Mouse (Mus musculus): ENCODE measurements around the gene Ints11. TPM values are rescaled to one million over a fixed set of nuclear protein-coding genes. Genes with fewer than 3 reads are reported as not detected.

Ints11 gene
- total and polyA plus RNA-seq, 2 experiments from 2014 or later = 20.0 to 25.1 TPM

GRCm38 (mm10) chr4:155837404-155838010, 31.8 kb upstream of the Ints11 start:
- whole genome bisulfite sequencing = 44% methylated on average over 11 of the region's 11 CpGs
- H3K4me2 ChIP-seq (ENCODE audit: low read depth, low read length) = no peak overlapping the region
- H3K27ac ChIP-seq (ENCODE audit: low read depth) = peak overlapping the region; percentile 84
- no peak overlapping the region for H3K9ac ChIP-seq (replicated peaks; ENCODE audit: low read depth, low read length)
- no peak overlapping the region for H3K4me3 ChIP-seq (ENCODE audit: low read depth, low read length)
- no peak for DNase-seq (ENCODE audit: low spot score)
- H3K27me3 ChIP-seq (ENCODE audit: control insufficient read depth, insufficient read depth, low read length) = 0 out of 2 replicates have a peak, but pooled peaks cover 6% of the 10 kb centered on the region
- ATAC-seq (ENCODE audit: insufficient read depth, low read depth) = peak; percentile 12; the same call in 1 of the 2 replicates
- no peak for TF ChIP-seq CTCF (IDR thresholded peaks at IDR 0.05; ENCODE audit: low read depth)
- TF ChIP-seq EP300 (IDR thresholded peaks at IDR 0.05; ENCODE audit: low read depth) = 0 out of 2 replicates have a peak, but pooled peaks have one; percentile 15
- H3K9me3 ChIP-seq (replicated peaks; ENCODE audit: control insufficient read depth, low read length) = no peaks in the 10 kb centered on the region
- peaks cover 4% of the 10 kb centered on the region; the same call in 1 of the 2 replicates for H3K36me3 ChIP-seq (replicated peaks; ENCODE audit: control insufficient read depth, insufficient read depth, low read length)
- H3K4me1 ChIP-seq (ENCODE audit: control insufficient read depth, insufficient read depth) = peaks cover 16% of the 10 kb centered on the region

GRCm38 (mm10) chr4:155838187-155839153, 30.9 kb upstream of the Ints11 start:
- ATAC-seq (ENCODE audit: insufficient read depth, low read depth) = peak; percentile 2; the same call in 1 of the 2 replicates
- Histone ChIP-seq H3K9me3 (replicated peaks; ENCODE audit: control insufficient read depth, low read length) (no peaks in the 10 kb centered on the region), H3K4me3 (ENCODE audit: low read depth, low read length) (no peak overlapping the region), H3K36me3 (replicated peaks; ENCODE audit: control insufficient read depth, insufficient read depth, low read length) (no peaks in the 10 kb centered on the region), H3K27ac (ENCODE audit: low read depth) (peak overlapping the region; percentile 84), H3K4me2 (ENCODE audit: low read depth, low read length) (no peak overlapping the region), H3K4me1 (ENCODE audit: control insufficient read depth, insufficient read depth) (peaks cover 16% of the 10 kb centered on the region; the same call in 1 of the 2 replicates), H3K27me3 (ENCODE audit: control insufficient read depth, insufficient read depth, low read length) (0 out of 2 replicates have a peak, but pooled peaks cover 6% of the 10 kb centered on the region), H3K9ac (replicated peaks; ENCODE audit: low read depth, low read length) (no peak overlapping the region)
- WGBS = 36% methylated on average over 8 of the region's 8 CpGs
- TF ChIP-seq CTCF (IDR thresholded peaks at IDR 0.05; ENCODE audit: low read depth) = no peak
- TF ChIP-seq EP300 (IDR thresholded peaks at IDR 0.05; ENCODE audit: low read depth) = no peak
- peak; percentile 43 for DNase-seq (ENCODE audit: low spot score)

DNA sequence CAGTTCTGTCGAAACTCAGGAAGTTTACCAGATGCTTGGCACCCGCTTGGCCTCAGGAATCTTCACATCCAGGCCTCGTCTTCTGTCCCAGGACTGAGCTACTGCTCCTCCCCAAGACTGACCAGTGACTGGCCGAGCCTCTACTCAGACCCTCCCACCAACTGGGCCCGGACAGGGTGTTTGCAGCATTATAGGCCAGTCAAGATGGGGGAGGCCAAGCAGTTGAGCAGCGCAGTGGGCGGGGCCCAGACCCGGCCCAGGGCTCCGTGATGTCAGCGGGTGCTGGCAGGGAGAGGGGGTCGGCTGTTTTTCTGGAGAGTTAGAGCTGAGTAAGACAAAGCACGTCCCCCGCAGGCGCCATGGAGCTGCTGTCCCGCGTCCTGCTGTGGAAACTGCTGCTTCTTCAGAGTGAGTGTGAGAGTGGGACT, 29.8 kb upstream of the Ints11 start, which contains the start of gene Mxra8:
Mxra8 (plus strand) TSS at position 198 of the 428 bp plus-strand sequence.
- Histone ChIP-seq H3K4me1 (ENCODE audit: control insufficient read depth, insufficient read depth) (peaks cover 16% of the 10 kb centered on the region; the same call in 1 of the 2 replicates), H3K4me2 (ENCODE audit: low read depth, low read length) (peak within 1 kb of the TSS; percentile 66), H3K4me3 (ENCODE audit: low read depth, low read length) (peak within 1 kb of the TSS; percentile 46), H3K9me3 (replicated peaks; ENCODE audit: control insufficient read depth, low read length) (no peaks in the 10 kb centered on the region), H3K27ac (ENCODE audit: low read depth) (peak within 1 kb of the TSS; percentile 84), H3K36me3 (replicated peaks; ENCODE audit: control insufficient read depth, insufficient read depth, low read length) (no peaks in the 10 kb centered on the region), H3K9ac (replicated peaks; ENCODE audit: low read depth, low read length) (peak within 1 kb of the TSS; percentile 41), H3K27me3 (ENCODE audit: control insufficient read depth, insufficient read depth, low read length) (0 out of 2 replicates have a peak, but pooled peaks cover 6% of the 10 kb centered on the region)
- 8% methylated on average over 16 of the region's 16 CpGs for WGBS
- DNase-seq (ENCODE audit: low spot score) (peak; percentile 90), ATAC-seq (ENCODE audit: insufficient read depth, low read depth) (peak; percentile 82)
- TF ChIP-seq EP300 (IDR thresholded peaks at IDR 0.05; ENCODE audit: low read depth) = no peak
- TF ChIP-seq CTCF (IDR thresholded peaks at IDR 0.05; ENCODE audit: low read depth) = no peak

- no peak for TF ChIP-seq EP300 (IDR thresholded peaks at IDR 0.05; ENCODE audit: low read depth)
- no peak for DNase-seq (ENCODE audit: low spot score)
Measured at GRCm38 (mm10) chr4:155840076-155841002, 29.0 kb upstream of the Ints11 start.

More at GRCm38 (mm10) chr4:155840076-155841002, 29.0 kb upstream of the Ints11 start:
- Histone ChIP-seq H3K36me3 (replicated peaks; ENCODE audit: control insufficient read depth, insufficient read depth, low read length) (no peaks in the 10 kb centered on the region), H3K4me3 (ENCODE audit: low read depth, low read length) (peak overlapping the region; percentile 46), H3K27me3 (ENCODE audit: control insufficient read depth, insufficient read depth, low read length) (0 out of 2 replicates have a peak, but pooled peaks cover 6% of the 10 kb centered on the region), H3K9ac (replicated peaks; ENCODE audit: low read depth, low read length) (peak overlapping the region; percentile 41), H3K4me1 (ENCODE audit: control insufficient read depth, insufficient read depth) (peaks cover 16% of the 10 kb centered on the region; the same call in 1 of the 2 replicates), H3K9me3 (replicated peaks; ENCODE audit: control insufficient read depth, low read length) (no peaks in the 10 kb centered on the region), H3K4me2 (ENCODE audit: low read depth, low read length) (peak overlapping the region; percentile 66), H3K27ac (ENCODE audit: low read depth) (peak overlapping the region; percentile 84)
- 0 out of 2 replicates have a peak, but pooled peaks have one; percentile 0 for ATAC-seq (ENCODE audit: insufficient read depth, low read depth)
- WGBS = 12% methylated on average over 8 of the region's 8 CpGs

Data from heart, postnatal 0 days (tissue).